Mouse (Mus musculus): Measurements from ENCODE around the gene Lhx2. TPM values are rescaled to one million over a fixed set of nuclear protein-coding genes. Genes with fewer than 3 reads are reported as not detected.

Lhx2 gene
- 38.9 TPM for polyA plus RNA-seq (2015; fragmentation: Illumina TruSeq; extraction: RNeasy Lipid Tissue Mini Kit (QIAGEN cat#74804); ENCODE audit: low read depth, low replicate concordance)

GRCm38 (mm10) chr2:38338990-38339909 lies at the start of gene Lhx2:
TSS of gene Lhx2 (plus strand) at chr2:38339281.

Other genes starting within 250 kb of the Lhx2 start
- 41.2 TPM for gene Dennd1a, start 51.9 kb upstream of the Lhx2 start, polyA plus RNA-seq (2015; fragmentation: Illumina TruSeq; extraction: RNeasy Lipid Tissue Mini Kit (QIAGEN cat#74804); ENCODE audit: low read depth, low replicate concordance)
- gene Nek6, start 172.4 kb downstream of the Lhx2 start, polyA plus RNA-seq (2015; fragmentation: Illumina TruSeq; extraction: RNeasy Lipid Tissue Mini Kit (QIAGEN cat#74804); ENCODE audit: low read depth, low replicate concordance): 30.5 TPM

Measured in brain, adult 10 weeks (tissue).